8 mouse cellular contexts compared by ENCODE assay signal in genomic region chr9:72641093-72641680, GRCm38 (mm10). TPM values are rescaled to one million over a fixed set of nuclear protein-coding genes. Genes with fewer than 3 reads are reported as not detected.
A peak's percentile ranks its signal among the peaks of the same experiment; 100 is the strongest.
DNase-seq lines count a peak whose midpoint lies in the region; ATAC-seq and TF ChIP-seq lines count a peak whose summit lies in the region.

No protein-coding gene starts in this region.

- no peak for TF ChIP-seq POLR2A in testis, adult 2 months (IDR thresholded peaks at IDR 0.05; ENCODE audit: control insufficient read depth, low read depth, low read length)

- H3K4me3 ChIP-seq in testis, adult 2 months (ENCODE audit: control insufficient read depth, low read depth, low read length): no peak overlapping the region
- H3K4me3 ChIP-seq in liver, embryonic 16.5 days (ENCODE audit: low read depth, low read length): no peak overlapping the region

- H3K4me1 ChIP-seq in testis, adult 2 months (ENCODE audit: control insufficient read depth, insufficient read depth, low read length): peaks cover 9% of the 10 kb centered on the region
- H3K4me1 ChIP-seq in liver, embryonic 16.5 days (ENCODE audit: control insufficient read depth, low read depth, low read length): peaks cover 26% of the 10 kb centered on the region

- ATAC-seq in liver, embryonic 16.5 days (ENCODE audit: low read depth): no peak
- no peak for ATAC-seq in inflammation-experienced regulatory T-cells, adult 6 months

- no peak overlapping the region for H3K9ac ChIP-seq in liver, embryonic 16.5 days (ENCODE audit: low read depth, low read length)

- H3K27me3 ChIP-seq in testis, adult 2 months (ENCODE audit: control insufficient read depth, insufficient read depth, low read length): no peaks in the 10 kb centered on the region
- H3K27me3 ChIP-seq in liver, embryonic 16.5 days (ENCODE audit: control insufficient read depth, insufficient read depth, low read depth, low read length): no peaks in the 10 kb centered on the region

- H3K27ac ChIP-seq in testis, adult 2 months (ENCODE audit: control insufficient read depth, insufficient read depth, low read depth, low read length): peak overlapping the region; percentile 86
- H3K27ac ChIP-seq in liver, embryonic 16.5 days (ENCODE audit: low read length): peak overlapping the region; percentile 91

- WGBS in liver, embryonic 16.5 days (ENCODE audit: insufficient replicate concordance): 70% methylated on average over 6 of the region's 6 CpGs

- no peaks in the 10 kb centered on the region for H3K36me3 ChIP-seq in testis, adult 2 months (ENCODE audit: control insufficient read depth, insufficient read depth, low read length)
- H3K36me3 ChIP-seq in liver, embryonic 16.5 days (ENCODE audit: control insufficient read depth, insufficient read depth): no peaks in the 10 kb centered on the region

- no peak for DNase-seq in testis, postnatal 14 days (ENCODE audit: low spot score)
- DNase-seq in heart, postnatal 4 days: peak; percentile 56
- DNase-seq in spleen, adult 12 weeks (ENCODE audit: low spot score): no peak
- DNase-seq in thymus, postnatal 10 days (ENCODE audit: low spot score in 2 of 2): no peak
- DNase-seq in embryo, embryonic 9.5 days (ENCODE audit: extremely low spot score): no peak

- no peaks in the 10 kb centered on the region for H3K9me3 ChIP-seq in liver, embryonic 16.5 days (replicated peaks; ENCODE audit: control insufficient read depth, low read length)

- H3K4me2 ChIP-seq in liver, embryonic 16.5 days (ENCODE audit: low read depth, low read length): no peak overlapping the region

- no peak for TF ChIP-seq CTCF in testis, adult 2 months (IDR thresholded peaks at IDR 0.05; ENCODE audit: control insufficient read depth, insufficient read depth, insufficient replicate concordance, low read depth, low read length)

RNA-seq across cellular contexts. Expression of gene Nedd4, which starts 21.0 kb away (rescaled TPM):
- 23.1 and 26.9 TPM in 2 replicates for polyA plus RNA-seq in testis, adult 2 months (2012; rRNA removed)
- 100 to 1,000 TPM; 610 to 637 TPM for total RNA-seq in heart, postnatal 4 days (2021)
- polyA plus RNA-seq in liver, embryonic 16.5 days (2015; fragmentation: Nextera tagmentation; extraction: Ambion mirVana): 94.7 and 98.2 TPM in 2 replicates
- polyA plus RNA-seq in inflammation-experienced regulatory T-cells, adult 6 months (2017; shearing (Covaris generic)): 1 to 10 TPM; 2.2 to 8.3 (median 2.5) TPM
